Mouse (Mus musculus) gastrocnemius, postnatal 4 days (tissue): ENCODE data around the gene Camta1. TPM values are rescaled to one million over a fixed set of nuclear protein-coding genes. Genes with fewer than 3 reads are reported as not detected.

ENCODE experiments used
- DNase-seq, 2 experiments: peaks; one replicate each; pipeline ENCODE4 v3.0.0; 2021 to 2022; ENCODE audit warnings: low spot score in 2 of 2, mixed read lengths in 2 of 2
- total RNA-seq, 2 experiments: library from RNA; stranded (reverse); gene quantifications; 2 replicates each; pipeline ENCODE4 v1.2.3; 2021

Gene Camta1
- total RNA-seq, 2 experiments from 2014 or later, result 87.9 to 105 TPM

DNA sequence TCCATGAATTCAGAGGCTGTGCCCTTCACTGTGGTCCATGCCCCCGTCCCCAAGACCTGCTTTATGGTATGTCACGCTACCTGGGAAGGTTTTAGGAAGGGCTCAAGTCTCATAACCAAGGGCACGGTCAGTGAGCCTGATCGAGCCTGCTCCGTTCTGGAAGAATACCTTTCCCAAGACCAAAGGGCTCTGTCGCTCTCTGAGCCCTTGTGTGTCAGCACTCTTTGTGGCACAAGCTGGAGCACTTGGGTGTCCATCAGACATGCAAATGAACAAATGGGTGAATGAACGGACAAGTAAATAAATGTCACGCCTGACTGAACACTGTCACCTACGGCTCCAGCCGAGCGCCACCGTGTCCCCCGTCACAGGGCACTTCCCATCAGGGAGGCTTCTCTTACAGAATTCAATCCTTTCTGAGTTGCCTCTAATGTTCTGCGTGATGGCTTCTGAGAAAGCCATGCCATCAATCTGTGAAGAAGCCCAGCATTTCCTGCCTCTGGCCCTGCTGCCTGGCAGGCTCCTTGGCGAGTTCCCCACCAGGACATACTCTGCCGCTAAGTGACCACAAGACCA, 386.7 kb downstream of the Camta1 start:
- DNase-seq, result no peak

DNA sequence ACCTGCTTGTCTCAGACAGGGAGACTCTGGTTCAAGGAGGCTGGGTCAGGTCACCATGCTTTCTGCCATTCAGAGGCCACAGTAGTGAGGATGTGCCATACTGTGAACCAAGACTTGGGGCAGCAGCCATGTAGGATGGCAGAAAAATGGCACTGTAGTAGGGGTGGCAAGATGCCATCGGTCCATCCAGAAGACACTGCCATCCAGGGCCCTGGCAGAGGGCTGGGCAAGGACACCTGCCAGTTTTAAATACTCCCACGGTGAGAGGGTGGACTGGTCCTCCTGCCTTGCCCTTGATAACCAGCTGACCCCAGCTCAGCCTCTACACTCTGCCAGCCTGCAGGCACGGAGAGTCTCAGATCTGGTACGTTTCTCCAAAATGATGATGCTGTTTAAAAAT, 389.8 kb downstream of the Camta1 start:
- DNase-seq, result no peak

GRCm38 (mm10) chr4:151468381-151468780, 393.3 kb downstream of the Camta1 start:
- DNase-seq, result no peak

DNA sequence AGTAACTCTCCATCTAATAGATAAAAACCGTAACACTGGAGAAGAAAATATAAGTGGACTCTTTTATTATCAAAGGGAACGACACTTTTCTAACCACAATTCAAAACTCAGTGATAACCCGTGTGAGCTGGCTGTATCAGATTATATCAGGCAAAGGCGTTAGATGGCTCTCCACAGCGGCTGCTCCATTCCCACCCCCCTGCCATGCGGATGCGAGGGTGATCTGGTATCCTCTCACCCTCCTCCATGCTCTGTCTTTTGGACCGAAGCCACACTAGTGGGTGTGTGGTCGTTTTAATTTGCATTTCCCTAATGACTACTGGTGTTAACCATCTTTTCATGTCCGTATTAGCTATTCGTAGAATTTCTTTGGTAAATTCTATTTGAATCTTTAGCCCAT, 403.0 kb downstream of the Camta1 start:
- DNase-seq, result no peak

DNA sequence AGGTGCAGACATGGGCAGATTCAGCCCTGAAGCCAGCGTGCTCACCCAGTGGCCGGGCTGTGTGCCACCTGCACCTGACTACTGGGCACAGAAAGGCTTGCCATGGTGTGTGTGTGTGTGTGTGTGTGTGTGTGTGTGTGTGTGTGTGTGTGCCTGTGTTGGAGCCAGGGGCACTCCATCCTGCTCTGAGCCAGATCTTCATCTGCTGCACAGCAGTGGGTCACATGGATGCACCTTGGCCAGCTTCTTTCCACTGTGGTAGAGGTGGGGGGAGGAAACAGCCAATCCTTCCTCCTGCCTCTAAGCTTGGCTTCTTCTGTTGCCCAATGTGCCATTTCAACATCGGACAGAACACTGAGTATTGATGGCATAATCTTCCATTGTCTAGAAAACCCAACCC, 407.1 kb downstream of the Camta1 start:
- no peak for DNase-seq

- no peak for DNase-seq
Measured at GRCm38 (mm10) chr4:151454065-151454464, 407.6 kb downstream of the Camta1 start.

DNA sequence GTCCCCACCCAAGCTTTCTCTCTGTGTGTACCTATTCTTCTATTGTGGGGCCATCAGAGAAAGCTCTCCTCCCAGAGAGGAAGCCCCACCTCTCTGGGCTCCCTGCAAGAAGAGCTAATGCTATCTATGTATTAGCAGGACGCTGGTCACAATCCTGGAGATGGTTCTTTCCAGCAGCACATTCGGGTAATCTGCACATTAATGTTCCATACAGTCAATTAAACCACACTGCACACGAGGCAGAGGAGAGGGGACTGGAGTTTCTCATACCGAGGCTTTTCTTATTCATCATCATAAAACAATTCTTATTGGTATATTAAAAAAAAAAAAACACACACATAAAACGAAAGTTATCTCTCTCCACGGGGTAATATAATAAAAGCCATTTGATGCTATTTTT, 409.8 kb downstream of the Camta1 start:
- DNase-seq, result no peak

DNA sequence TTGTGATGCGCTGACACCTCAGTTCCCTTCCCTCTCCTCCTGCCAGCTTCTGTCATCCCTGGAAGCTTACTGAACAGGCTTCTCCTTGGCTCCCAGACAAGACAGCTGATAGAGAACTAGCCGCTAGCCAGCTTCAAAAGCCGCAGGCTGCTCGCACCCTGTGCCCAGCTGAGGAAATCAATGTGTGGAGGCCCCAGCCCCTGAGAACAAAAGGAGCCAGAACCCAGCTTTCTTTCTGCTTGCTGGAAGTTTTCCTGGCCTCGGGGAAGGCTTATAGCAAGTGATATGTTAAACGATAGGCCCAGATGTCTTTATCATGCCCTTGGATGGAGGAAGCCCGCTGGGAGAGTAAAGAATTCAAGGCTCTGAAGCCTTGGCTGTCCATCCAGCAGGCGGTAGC, 411.7 kb downstream of the Camta1 start:
- no peak for DNase-seq

GRCm38 (mm10) chr4:151448341-151448740, 413.3 kb downstream of the Camta1 start:
- DNase-seq, result no peak

- no peak for DNase-seq
Measured at GRCm38 (mm10) chr4:151444665-151445064, 417.0 kb downstream of the Camta1 start.

DNA sequence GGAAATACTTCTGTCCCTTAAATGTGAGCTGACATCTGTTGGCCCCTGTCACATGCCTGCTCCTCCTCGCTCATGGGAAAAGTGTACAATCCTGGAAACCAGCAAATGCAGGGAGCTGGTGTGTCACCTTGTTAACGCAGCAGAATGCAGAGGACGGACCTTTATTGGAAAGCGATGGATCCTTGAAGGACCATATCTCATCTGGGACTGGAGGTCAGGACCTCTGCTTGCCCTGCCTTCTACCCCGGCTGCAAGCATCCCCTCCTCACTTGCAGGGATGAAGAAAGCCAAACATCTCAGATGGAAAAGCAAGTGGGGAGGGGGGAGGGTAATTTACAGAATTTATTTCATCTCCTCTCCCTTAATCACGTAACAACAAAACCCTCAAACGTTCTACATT, 423.1 kb downstream of the Camta1 start:
- DNase-seq, result no peak

GRCm38 (mm10) chr4:151437859-151438258, 423.8 kb downstream of the Camta1 start:
- no peak for DNase-seq

DNA sequence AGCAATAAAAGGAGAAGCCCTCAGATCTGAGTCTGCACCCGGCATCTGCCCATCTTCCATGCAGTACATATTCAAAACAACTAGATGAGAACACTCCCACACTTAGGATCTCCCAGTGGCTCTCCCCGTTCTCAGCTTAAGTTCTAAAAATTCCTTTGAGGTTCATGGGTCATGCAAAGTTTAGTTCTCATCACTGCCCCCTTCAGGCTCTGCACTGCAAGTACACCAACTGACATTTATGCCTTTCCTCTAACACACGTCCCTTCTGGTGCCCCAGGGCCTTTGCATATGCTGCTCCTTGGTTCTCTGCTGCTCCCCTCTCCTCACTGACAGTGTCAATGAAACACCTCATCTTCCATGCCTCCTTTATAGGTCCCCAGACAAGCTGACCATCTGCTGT, 436.5 kb downstream of the Camta1 start:
- DNase-seq, result no peak

DNA sequence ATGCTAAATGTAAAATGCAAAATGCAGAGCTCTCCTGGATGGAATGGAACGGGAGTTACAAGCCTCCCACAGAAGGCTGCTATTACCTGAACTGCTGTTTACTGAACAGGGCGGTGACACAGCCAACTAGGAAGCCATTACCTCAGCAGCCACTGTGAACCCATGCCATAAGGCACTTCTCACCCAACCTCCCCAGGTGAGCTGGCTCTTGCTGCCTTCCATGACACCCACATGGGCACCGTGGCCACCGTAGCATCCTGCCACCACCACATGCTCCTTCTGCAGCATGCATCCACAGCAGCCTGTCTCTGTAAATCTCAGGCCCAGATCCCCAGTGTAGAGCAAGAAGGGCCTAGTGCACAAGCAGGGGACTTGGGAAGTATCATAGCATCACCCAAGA, 438.8 kb downstream of the Camta1 start:
- no peak for DNase-seq

GRCm38 (mm10) chr4:151422361-151422760, 439.3 kb downstream of the Camta1 start:
- no peak for DNase-seq

DNA sequence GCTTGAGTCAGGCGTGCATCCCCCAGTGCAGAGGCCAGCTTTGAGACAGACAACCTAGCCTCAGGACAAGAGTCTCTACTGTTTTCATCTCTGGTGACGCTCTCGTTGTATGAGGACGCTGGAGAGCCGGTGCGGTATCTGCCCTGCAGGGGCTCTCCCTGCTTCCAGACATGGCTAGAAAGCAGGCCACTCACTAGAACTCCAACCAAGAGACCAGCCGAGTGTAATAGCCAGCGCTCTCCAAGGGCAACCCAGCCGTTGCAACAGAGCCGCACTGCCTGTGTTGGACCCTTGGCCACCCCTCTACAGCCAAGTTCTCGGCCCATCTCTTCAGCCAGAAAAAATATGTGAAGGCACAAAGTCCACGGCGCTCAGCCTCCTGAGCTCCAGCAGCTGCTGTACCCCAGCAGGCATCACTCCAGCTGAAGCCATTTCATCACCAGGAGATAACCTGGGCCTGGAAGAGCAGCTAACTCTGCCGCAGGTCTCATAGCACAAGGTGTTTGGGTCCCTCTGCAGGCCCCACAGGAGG, 443.3 kb downstream of the Camta1 start:
- no peak for DNase-seq

- DNase-seq, result no peak
Measured at GRCm38 (mm10) chr4:151415812-151416211, 445.9 kb downstream of the Camta1 start.

GRCm38 (mm10) chr4:151415376-151415775, 446.3 kb downstream of the Camta1 start:
- no peak for DNase-seq

DNA sequence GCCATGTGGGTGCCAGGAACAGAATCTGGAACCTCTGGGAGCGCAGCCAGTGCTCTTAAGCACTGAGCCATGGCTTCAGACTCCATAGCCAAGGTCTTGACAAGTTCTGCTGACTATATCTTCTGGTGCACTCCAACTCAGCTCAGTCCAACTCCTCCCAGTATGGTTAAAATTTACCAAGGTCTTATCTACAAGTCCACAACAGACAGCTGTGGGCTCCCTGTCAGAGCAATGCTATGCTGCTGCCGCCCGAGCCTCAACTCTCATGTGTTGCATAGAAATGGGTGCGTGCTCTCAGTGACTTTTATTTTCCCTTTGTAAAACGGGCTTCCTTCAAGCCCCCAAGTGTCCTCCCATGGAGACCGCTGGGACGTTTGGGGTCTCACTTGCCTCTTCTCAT, 446.7 kb downstream of the Camta1 start:
- DNase-seq, result no peak

GRCm38 (mm10) chr4:151411641-151412061, 450.0 kb downstream of the Camta1 start:
- DNase-seq, result peak; percentile 29 to 63

- DNase-seq, result no peak
Measured at GRCm38 (mm10) chr4:151411016-151411415, 450.7 kb downstream of the Camta1 start.

DNA sequence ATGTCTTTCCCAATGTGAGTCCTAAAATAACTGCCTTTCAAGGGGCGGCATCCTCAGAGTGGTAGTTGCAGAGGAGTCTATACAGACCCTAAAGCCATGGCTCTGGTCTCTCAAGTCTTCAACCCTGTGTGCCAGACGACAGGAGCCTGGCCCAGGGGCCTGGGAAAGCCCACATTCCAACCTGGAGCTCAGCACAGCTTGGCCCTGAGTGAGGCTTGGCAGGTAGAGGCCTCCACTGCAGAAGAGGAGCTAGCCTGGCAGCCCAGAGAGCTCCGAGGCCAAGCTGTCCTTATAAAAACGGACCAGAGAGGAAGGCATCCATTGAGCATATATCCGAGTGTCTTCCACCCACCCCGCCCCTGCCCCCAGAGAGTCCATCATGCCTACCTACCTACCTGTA, 452.4 kb downstream of the Camta1 start:
- DNase-seq, result no peak

- DNase-seq, result peak in 1 of 2 experiments; percentile 32
Measured at GRCm38 (mm10) chr4:151408811-151409210, 452.9 kb downstream of the Camta1 start.
